Mouse (Mus musculus): Measurements from ENCODE around the gene Dgkz.

- TF ChIP-seq CTCF (conservative IDR thresholded peaks at IDR 0.05; ENCODE audit: insufficient read depth, insufficient read length, low read depth, low read length) (peak; percentile 95), POLR2A (IDR thresholded peaks at IDR 0.05; ENCODE audit: low read depth, low read length) (no peak)
Measured at GRCm38 (mm10) chr2:91944170-91944950, 31.3 kb downstream of the Dgkz start.

All from kidney, adult 2 months (tissue).